Mouse (Mus musculus) ES-Bruce4 (cell line): ENCODE data around the gene Dst.

Experiments used
- CTCF ChIP-seq: IDR thresholded peaks from one replicate; pipeline ENCODE4 v1.8.1; 2011; ENCODE audit warnings: low read depth, low read length
- POLR2A ChIP-seq: IDR thresholded peaks from one replicate; pipeline ENCODE4 v1.8.1; 2011; ENCODE audit warnings: low read length; ENCODE audit not compliant: insufficient read depth

GRCm38 (mm10) chr1:33964643-33965042 is 56.6 kb downstream of the Dst start:
- TF ChIP-seq POLR2A (no peak), CTCF (no peak)
